Mouse (Mus musculus) neural tube, embryonic 13.5 days (tissue): ENCODE measurements around the gene Gpbp1. TPM values are rescaled to one million over a fixed set of nuclear protein-coding genes. Genes with fewer than 3 reads are reported as not detected.

ENCODE experiments used
- ATAC-seq: fragments of 200-750 bp; cut with Nextera tagmentation; 2 replicates; pipeline ENCODE4 v1.8.0; 2017; ENCODE audit warnings: low read depth, mild to moderate bottlenecking, moderate TSS enrichment, moderate library complexity
- H3K27ac ChIP-seq: fragments of 300-500 bp; sonication (generic); replicated peaks from 2 replicates; pipeline ENCODE4 v1.5.1; 2015; ENCODE audit warnings: moderate library complexity, mild to moderate bottlenecking, inconsistent platforms
- H3K27me3 ChIP-seq: fragments of 300-500 bp; sonication (generic); 2 replicates; pipeline ENCODE4 v1.6.1; 2015; ENCODE audit warnings: mild to moderate bottlenecking, inconsistent platforms
- H3K36me3 ChIP-seq: fragments of 300-500 bp; sonication (generic); 2 replicates; pipeline ENCODE4 v1.6.1; 2015; ENCODE audit warnings: mild to moderate bottlenecking, inconsistent platforms
- H3K4me1 ChIP-seq: fragments of 300-500 bp; sonication (generic); replicated peaks from 2 replicates; pipeline ENCODE4 v1.6.1; 2015; ENCODE audit warnings: inconsistent platforms
- H3K4me2 ChIP-seq: fragments of 300-500 bp; sonication (generic); 2 replicates; pipeline ENCODE4 v1.6.1; 2015; ENCODE audit warnings: inconsistent platforms, mild to moderate bottlenecking, moderate library complexity
- H3K4me3 ChIP-seq: fragments of 300-500 bp; sonication (generic); 2 replicates; pipeline ENCODE4 v1.5.1; 2015; ENCODE audit warnings: mild to moderate bottlenecking, inconsistent platforms
- H3K9ac ChIP-seq: fragments of 300-500 bp; sonication (generic); 2 replicates; pipeline ENCODE4 v1.6.1; 2015; ENCODE audit warnings: moderate library complexity, mild to moderate bottlenecking, inconsistent platforms
- H3K9me3 ChIP-seq: fragments of 300-500 bp; sonication (generic); 2 replicates; pipeline ENCODE4 v1.6.1; 2016; ENCODE audit warnings: inconsistent platforms
- WGBS: fragments of 180-500 bp; shearing (Covaris S2); methylation state at CpG from one replicate; pipeline ENCODE4 v1.1.7; 2015; 5-methylcytosine and 5-hydroxymethylcytosine counted together
- polyA plus RNA-seq: library from polyadenylated mRNA; unstranded; fragments of >200 nt; fragmentation: Nextera tagmentation; extraction: Ambion mirVana; gene quantifications from 2 replicates; pipeline ENCODE4 v1.2.1, GENCODE M21; 2015

Gpbp1 gene
- polyA plus RNA-seq, 1 experiment from 2014 or later: 97.9 TPM

GRCm38 (mm10) chr13:111509385-111509784 is 19.5 kb upstream of the Gpbp1 start:
- Histone ChIP-seq H3K4me1 (no peaks in the 10 kb centered on the region), H3K4me3 (no peak overlapping the region), H3K27ac (no peak overlapping the region), H3K4me2 (no peak overlapping the region), H3K9me3 (no peaks in the 10 kb centered on the region), H3K27me3 (no peaks in the 10 kb centered on the region), H3K9ac (no peak overlapping the region), H3K36me3 (no peaks in the 10 kb centered on the region)
- no peak for ATAC-seq
- 40% methylated on average over 5 of the region's 5 CpGs for WGBS

DNA sequence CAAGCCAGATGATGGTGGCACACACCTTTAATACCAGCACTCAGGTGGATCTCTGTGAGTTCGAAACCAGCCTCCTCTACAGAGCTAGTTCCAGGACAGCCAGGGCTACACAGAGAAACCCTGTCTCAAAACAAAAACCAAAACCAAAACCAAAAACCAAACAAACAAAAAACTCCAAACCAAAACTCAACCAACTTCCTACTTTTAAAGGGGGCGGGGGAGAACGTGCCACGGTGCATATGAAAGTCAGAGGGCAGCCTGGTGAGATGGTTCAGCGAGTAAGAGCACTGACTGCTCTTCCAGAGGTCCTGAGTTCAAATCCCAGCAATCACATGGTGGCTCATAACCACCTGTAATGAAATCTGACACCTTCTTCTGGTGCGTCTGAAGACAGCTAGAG is 18.7 kb upstream of the Gpbp1 start:
- Histone ChIP-seq H3K4me1 (no peaks in the 10 kb centered on the region), H3K4me3 (no peak overlapping the region), H3K36me3 (no peaks in the 10 kb centered on the region), H3K4me2 (no peak overlapping the region), H3K9me3 (no peaks in the 10 kb centered on the region), H3K27ac (no peak overlapping the region), H3K27me3 (no peaks in the 10 kb centered on the region), H3K9ac (no peak overlapping the region)
- no peak for ATAC-seq
- 80% methylated on average over 6 of the region's 6 CpGs for WGBS

GRCm38 (mm10) chr13:111494330-111495029 is 4.6 kb upstream of the Gpbp1 start:
- Histone ChIP-seq H3K27me3 (peaks cover 19% of the 10 kb centered on the region), H3K4me3 (no peak overlapping the region), H3K9ac (no peak overlapping the region), H3K9me3 (no peaks in the 10 kb centered on the region), H3K4me2 (no peak overlapping the region), H3K36me3 (no peaks in the 10 kb centered on the region), H3K27ac (no peak overlapping the region), H3K4me1 (peaks cover 7% of the 10 kb centered on the region; the same call in 1 of the 2 replicates)
- 55% methylated on average over 11 of the region's 11 CpGs for WGBS
- no peak for ATAC-seq

DNA sequence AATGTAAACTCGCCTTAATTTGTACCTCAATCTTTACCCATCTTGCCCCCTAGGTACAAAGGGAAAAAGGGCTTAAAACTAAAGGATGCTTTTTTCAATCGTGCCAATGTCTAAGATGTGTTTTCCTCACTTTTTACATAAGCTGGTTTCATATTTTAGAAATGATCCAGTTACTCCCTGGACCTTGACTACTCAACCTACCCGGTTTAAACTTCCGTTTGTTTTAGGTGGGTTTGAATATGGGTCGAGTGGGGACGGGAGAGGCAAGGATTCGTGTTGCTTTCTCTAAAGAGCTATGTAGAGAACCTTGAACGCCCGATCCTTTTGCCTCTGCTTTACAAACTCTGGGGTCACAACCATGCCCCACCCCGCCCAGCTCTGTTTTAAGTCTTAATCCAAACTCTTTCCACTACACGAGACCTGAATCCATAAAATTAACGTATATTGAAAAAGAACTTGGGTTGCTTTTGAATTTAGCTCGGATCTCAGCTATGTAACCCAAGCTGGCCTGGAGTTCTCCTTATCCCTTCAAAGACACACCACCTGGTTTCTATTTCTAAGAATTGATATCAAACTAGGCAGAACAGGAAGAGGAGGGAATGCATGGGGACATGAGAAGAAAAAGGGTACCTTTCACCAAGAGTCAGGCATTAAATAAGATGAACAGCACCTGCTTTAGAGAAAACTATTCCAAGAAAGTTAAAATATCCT is 1.3 kb upstream of the Gpbp1 start:
- H3K4me3 ChIP-seq: peak overlapping the region; percentile 94

DNA sequence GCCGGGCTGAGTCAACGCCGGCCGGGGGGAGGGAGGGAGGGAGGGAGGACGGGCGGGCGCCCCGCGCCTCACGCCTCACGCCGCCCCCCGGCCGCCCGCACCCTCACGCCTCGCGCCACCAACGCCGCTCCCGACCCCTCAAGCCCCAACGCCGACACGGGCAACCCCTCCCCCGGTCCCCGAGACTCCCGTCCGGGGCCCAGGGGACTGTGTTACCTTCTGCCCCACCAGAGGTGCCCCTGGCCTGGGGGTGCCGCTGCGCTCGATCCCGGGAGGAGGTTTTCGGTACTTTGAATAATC is 459 bp downstream of the Gpbp1 start:
- H3K9me3 ChIP-seq: no peaks in the 10 kb centered on the region
- no peaks in the 10 kb centered on the region for H3K36me3 ChIP-seq
- WGBS: under 1% methylated on average over 21 of the region's 33 CpGs
- peak overlapping the region; percentile 94 for H3K4me3 ChIP-seq
- H3K27ac ChIP-seq: peak overlapping the region; percentile 98
- peaks cover 44% of the 10 kb centered on the region for H3K4me1 ChIP-seq
- H3K27me3 ChIP-seq: peaks cover 19% of the 10 kb centered on the region
- H3K9ac ChIP-seq: peak overlapping the region; percentile 96
- peak; percentile 79; the same call in 1 of the 2 replicates for ATAC-seq
- H3K4me2 ChIP-seq: peak overlapping the region; percentile 85

More for the DNA sequence above, 1.3 kb upstream of the Gpbp1 start:
- no peak overlapping the region for H3K27ac ChIP-seq
- no peak overlapping the region for H3K9ac ChIP-seq
- WGBS: 26% methylated on average over 13 of the region's 13 CpGs
- ATAC-seq: no peak
- H3K4me2 ChIP-seq: peak overlapping the region; percentile 68
- H3K36me3 ChIP-seq: no peaks in the 10 kb centered on the region
- no peaks in the 10 kb centered on the region for H3K9me3 ChIP-seq
- peaks cover 28% of the 10 kb centered on the region for H3K4me1 ChIP-seq
- H3K27me3 ChIP-seq: peaks cover 19% of the 10 kb centered on the region

GRCm38 (mm10) chr13:111488651-111489501 is 1.0 kb downstream of the Gpbp1 start:
- peaks cover 48% of the 10 kb centered on the region for H3K4me1 ChIP-seq
- H3K4me3 ChIP-seq: peak overlapping the region; percentile 94
- ATAC-seq: peak; percentile 30
- H3K36me3 ChIP-seq: no peaks in the 10 kb centered on the region
- H3K27ac ChIP-seq: peak overlapping the region; percentile 98
- H3K27me3 ChIP-seq: peaks cover 19% of the 10 kb centered on the region
- 0% methylated on average over 46 of the region's 98 CpGs for WGBS
- H3K9ac ChIP-seq: peak overlapping the region; percentile 96
- no peaks in the 10 kb centered on the region for H3K9me3 ChIP-seq
- H3K4me2 ChIP-seq: peak overlapping the region; percentile 85

DNA sequence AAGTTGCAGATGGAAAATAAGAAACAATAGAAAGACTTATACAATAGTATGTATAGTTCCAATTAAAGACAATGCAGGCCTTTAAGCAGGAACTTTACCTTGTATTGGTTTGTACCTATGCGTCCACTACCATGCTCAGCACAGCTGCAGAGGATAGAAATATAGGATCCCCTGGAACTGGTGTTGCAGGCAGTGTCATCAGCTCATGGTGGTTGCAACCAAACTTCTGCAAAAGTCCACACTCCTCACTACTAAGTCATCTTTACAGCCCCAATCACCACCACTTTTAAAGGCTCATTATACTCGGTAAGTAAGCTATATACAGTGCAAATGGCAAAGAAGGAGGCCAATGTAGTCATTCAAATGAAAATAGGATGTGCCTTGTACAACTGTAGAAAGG is 12.2 kb downstream of the Gpbp1 start:
- H3K4me1 ChIP-seq: peaks cover 71% of the 10 kb centered on the region
- no peak overlapping the region for H3K4me2 ChIP-seq
- H3K36me3 ChIP-seq: no peaks in the 10 kb centered on the region
- no peak for ATAC-seq
- H3K27me3 ChIP-seq: no peaks in the 10 kb centered on the region
- no peak overlapping the region for H3K4me3 ChIP-seq
- H3K9me3 ChIP-seq: no peaks in the 10 kb centered on the region
- no peak overlapping the region for H3K27ac ChIP-seq
- 75% methylated on average over 2 of the region's 2 CpGs for WGBS
- no peak overlapping the region for H3K9ac ChIP-seq

- 72% methylated on average over 3 of the region's 3 CpGs for WGBS
- H3K4me2 ChIP-seq: no peak overlapping the region
- H3K9ac ChIP-seq: no peak overlapping the region
- H3K4me1 ChIP-seq: peaks cover 39% of the 10 kb centered on the region
- H3K36me3 ChIP-seq: peaks cover under 1% of the 10 kb centered on the region; the same call in 1 of the 2 replicates
- no peaks in the 10 kb centered on the region for H3K27me3 ChIP-seq
- no peaks in the 10 kb centered on the region for H3K9me3 ChIP-seq
- H3K27ac ChIP-seq: no peak overlapping the region
- no peak overlapping the region for H3K4me3 ChIP-seq
- no peak for ATAC-seq
These were observed 19.2 kb downstream of the Gpbp1 start for GRCm38 (mm10) chr13:111470562-111471237.

- Histone ChIP-seq H3K4me2 (no peak overlapping the region), H3K27ac (no peak overlapping the region), H3K27me3 (no peaks in the 10 kb centered on the region), H3K9me3 (no peaks in the 10 kb centered on the region), H3K9ac (no peak overlapping the region), H3K4me3 (no peak overlapping the region), H3K36me3 (peaks cover 8% of the 10 kb centered on the region; the same call in 1 of the 2 replicates), H3K4me1 (peaks cover 15% of the 10 kb centered on the region)
- WGBS: 92% methylated on average over 3 of the region's 3 CpGs
- ATAC-seq: no peak
These were observed 22.6 kb downstream of the Gpbp1 start for GRCm38 (mm10) chr13:111467350-111467749.

- Histone ChIP-seq H3K4me3 (no peak overlapping the region), H3K9me3 (no peaks in the 10 kb centered on the region), H3K36me3 (peaks cover 8% of the 10 kb centered on the region; the same call in 1 of the 2 replicates), H3K4me2 (no peak overlapping the region), H3K4me1 (peaks cover 4% of the 10 kb centered on the region), H3K27ac (no peak overlapping the region), H3K27me3 (no peaks in the 10 kb centered on the region), H3K9ac (no peak overlapping the region)
- ATAC-seq: no peak
- 0% methylated on average over 1 of the region's 1 CpGs for WGBS
These were observed 28.5 kb downstream of the Gpbp1 start for GRCm38 (mm10) chr13:111461424-111461823.

DNA sequence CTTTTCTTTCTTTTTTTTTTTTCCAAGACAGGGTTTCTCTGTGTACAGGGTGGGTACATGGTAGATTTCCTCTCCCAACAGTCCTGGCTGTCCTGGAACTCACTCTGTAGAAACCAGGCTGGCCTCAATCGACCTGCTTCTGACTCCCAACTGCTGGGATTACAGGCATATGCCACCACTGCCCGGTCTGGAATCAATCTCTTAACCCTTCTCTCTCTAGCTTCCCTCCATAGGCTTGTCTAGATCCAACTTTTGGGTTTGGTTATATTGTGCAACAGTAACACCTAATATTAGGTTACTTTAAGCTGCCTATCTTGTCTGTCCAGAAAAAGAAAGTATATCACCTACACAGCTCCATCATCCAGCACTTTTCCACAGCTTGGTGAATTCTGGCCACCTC is 33.1 kb downstream of the Gpbp1 start:
- no peak overlapping the region for H3K9ac ChIP-seq
- no peaks in the 10 kb centered on the region for H3K9me3 ChIP-seq
- H3K27me3 ChIP-seq: no peaks in the 10 kb centered on the region
- no peaks in the 10 kb centered on the region for H3K4me1 ChIP-seq
- no peak for ATAC-seq
- 67% methylated on average over 2 of the region's 2 CpGs for WGBS
- no peak overlapping the region for H3K4me2 ChIP-seq
- H3K27ac ChIP-seq: no peak overlapping the region
- H3K4me3 ChIP-seq: no peak overlapping the region
- peaks cover 13% of the 10 kb centered on the region for H3K36me3 ChIP-seq

GRCm38 (mm10) chr13:111444325-111444724 is 45.6 kb downstream of the Gpbp1 start:
- Histone ChIP-seq H3K36me3 (peaks cover 10% of the 10 kb centered on the region), H3K9me3 (no peaks in the 10 kb centered on the region), H3K9ac (no peak overlapping the region), H3K4me1 (no peaks in the 10 kb centered on the region), H3K4me3 (no peak overlapping the region), H3K27ac (no peak overlapping the region), H3K4me2 (no peak overlapping the region), H3K27me3 (no peaks in the 10 kb centered on the region)
- ATAC-seq: no peak
